Mouse (Mus musculus) stomach, postnatal 0 days (tissue): ENCODE results near the gene Mcemp1.

Source experiments
- CTCF ChIP-seq: IDR thresholded peaks from 2 replicates; pipeline ENCODE4 v1.5.1; 2016; ENCODE audit warnings: antibody characterized with exemption, low read depth, mild to moderate bottlenecking, moderate library complexity
- EP300 ChIP-seq: optimal IDR thresholded peaks from 2 replicates; pipeline ENCODE3; 2016; ENCODE audit warnings: antibody characterized with exemption

- TF ChIP-seq CTCF (no peak), EP300 (no peak)
Measured at GRCm38 (mm10) chr8:3707611-3708010, 42.1 kb downstream of the Mcemp1 start.
